Mouse (Mus musculus) erythroblast, embryonic 14.5 days (primary cell): ENCODE measurements around the gene Abcb8. TPM values are rescaled to one million over a fixed set of nuclear protein-coding genes. Genes with fewer than 3 reads are reported as not detected.

Source experiments
- H3K27me3 ChIP-seq: 2 replicates; pipeline ENCODE4 v1.6.1; 2012; ENCODE audit warnings: inconsistent platforms; ENCODE audit not compliant: control insufficient read depth
- H3K36me3 ChIP-seq: 2 replicates; pipeline ENCODE4 v1.6.1; 2012; ENCODE audit warnings: mild to moderate bottlenecking, inconsistent platforms; ENCODE audit not compliant: control insufficient read depth
- H3K4me1 ChIP-seq: 2 replicates; pipeline ENCODE4 v1.6.1; 2012; ENCODE audit warnings: inconsistent platforms; ENCODE audit not compliant: control insufficient read depth
- H3K4me3 ChIP-seq: replicated peaks from 2 replicates; pipeline ENCODE3; 2012; ENCODE audit warnings: moderate library complexity, mild to moderate bottlenecking, inconsistent platforms
- H3K9me3 ChIP-seq: 2 replicates; pipeline ENCODE4 v1.6.1; 2012; ENCODE audit warnings: low read length, inconsistent platforms, mixed read lengths; ENCODE audit not compliant: control insufficient read depth
- GATA1 ChIP-seq: IDR thresholded peaks from 2 replicates; pipeline ENCODE4 v1.6.1; 2012; ENCODE audit warnings: low read length, inconsistent platforms, mixed read lengths
- TAL1 ChIP-seq: IDR thresholded peaks from 3 replicates; pipeline ENCODE4 v1.6.1; 2012; ENCODE audit warnings: low read length, inconsistent platforms, mixed read lengths
- polyA plus RNA-seq: library from polyadenylated mRNA; stranded (reverse); fragments of >175 nt; gene quantifications from 2 replicates; pipeline ENCODE4 v1.2.3, GENCODE M21; 2012

Gene Abcb8
- polyA plus RNA-seq, 1 experiment: 1.7 TPM

DNA sequence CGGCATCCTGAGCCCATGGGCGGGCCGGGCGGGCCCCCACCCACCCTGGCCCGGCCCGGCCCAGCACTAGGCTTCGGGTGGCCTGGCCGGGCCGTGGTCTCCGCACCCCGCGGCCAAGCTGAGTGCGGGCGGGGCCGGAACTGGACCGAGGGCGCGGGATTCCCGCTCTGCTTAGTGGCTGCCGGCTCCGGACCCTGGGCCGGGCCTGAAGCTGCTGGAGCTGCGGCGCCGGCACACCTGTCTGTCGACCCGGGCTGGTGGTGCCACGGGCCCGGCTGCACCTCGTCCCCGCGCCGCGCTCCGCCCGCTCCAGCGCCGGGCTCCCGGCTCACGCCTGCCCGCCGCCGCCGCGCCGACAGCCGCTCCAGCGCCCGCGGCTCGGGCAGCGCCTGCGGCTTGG lies 42.2 kb upstream of the Abcb8 start, which contains the start of gene Kcnh2:
Gene Kcnh2 (minus strand): TSS at position 327 of the 400 bp plus-strand sequence.
- Histone ChIP-seq H3K4me3 (peak within 1 kb of the TSS; percentile 40), H3K27me3 (peaks cover 79% of the 10 kb centered on the region), H3K4me1 (peaks cover 15% of the 10 kb centered on the region), H3K36me3 (no peaks in the 10 kb centered on the region), H3K9me3 (no peaks in the 10 kb centered on the region)
- TF ChIP-seq TAL1 (no peak), GATA1 (no peak)

GRCm38 (mm10) chr5:24351701-24352171 lies 41.7 kb upstream of the Abcb8 start:
- Histone ChIP-seq H3K4me1 (peaks cover 15% of the 10 kb centered on the region), H3K9me3 (no peaks in the 10 kb centered on the region), H3K36me3 (no peaks in the 10 kb centered on the region), H3K27me3 (peaks cover 79% of the 10 kb centered on the region), H3K4me3 (peak overlapping the region; percentile 0)
- no peak for TF ChIP-seq TAL1
- TF ChIP-seq GATA1: no peak

DNA sequence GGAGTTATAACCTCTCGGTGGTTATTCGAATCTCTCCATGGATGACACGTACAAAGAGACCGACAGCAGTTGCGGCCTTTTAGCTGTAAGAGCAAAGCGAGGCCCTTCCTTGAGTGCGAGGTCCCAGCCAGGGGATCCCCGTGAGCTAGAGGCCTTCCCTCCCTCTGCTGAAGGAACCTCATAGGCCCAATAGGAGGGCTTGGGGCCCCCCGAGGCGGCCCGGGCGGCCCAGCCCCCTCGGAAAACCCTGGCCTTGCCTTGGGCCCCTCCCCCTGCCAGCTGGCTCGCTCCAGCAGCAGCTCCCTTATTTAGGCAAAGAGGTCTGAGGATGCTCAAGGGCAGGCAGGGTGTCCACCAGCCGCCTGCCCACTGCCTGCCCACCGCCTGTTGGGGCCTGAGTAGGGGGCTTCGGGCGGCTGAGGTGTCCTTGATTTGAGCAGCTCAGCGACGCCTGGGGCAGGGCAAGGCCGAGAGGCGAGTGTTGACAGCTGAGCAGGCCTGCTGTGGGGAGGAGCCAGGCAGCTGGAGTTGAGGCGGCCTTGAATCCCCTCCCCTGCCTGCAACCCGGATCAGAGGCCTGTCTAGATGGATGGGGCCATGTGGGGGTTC lies 41.1 kb upstream of the Abcb8 start:
- Histone ChIP-seq H3K4me3 (no peak overlapping the region), H3K4me1 (peaks cover 15% of the 10 kb centered on the region), H3K27me3 (peaks cover 79% of the 10 kb centered on the region), H3K9me3 (no peaks in the 10 kb centered on the region), H3K36me3 (no peaks in the 10 kb centered on the region)
- TF ChIP-seq GATA1 (no peak), TAL1 (no peak)

- Histone ChIP-seq H3K9me3 (no peaks in the 10 kb centered on the region), H3K4me1 (peaks cover 9% of the 10 kb centered on the region), H3K4me3 (no peak overlapping the region), H3K36me3 (no peaks in the 10 kb centered on the region), H3K27me3 (peaks cover 69% of the 10 kb centered on the region)
- TF ChIP-seq GATA1 (no peak), TAL1 (no peak)
Observed at GRCm38 (mm10) chr5:24353327-24353726, 40.1 kb upstream of the Abcb8 start.

DNA sequence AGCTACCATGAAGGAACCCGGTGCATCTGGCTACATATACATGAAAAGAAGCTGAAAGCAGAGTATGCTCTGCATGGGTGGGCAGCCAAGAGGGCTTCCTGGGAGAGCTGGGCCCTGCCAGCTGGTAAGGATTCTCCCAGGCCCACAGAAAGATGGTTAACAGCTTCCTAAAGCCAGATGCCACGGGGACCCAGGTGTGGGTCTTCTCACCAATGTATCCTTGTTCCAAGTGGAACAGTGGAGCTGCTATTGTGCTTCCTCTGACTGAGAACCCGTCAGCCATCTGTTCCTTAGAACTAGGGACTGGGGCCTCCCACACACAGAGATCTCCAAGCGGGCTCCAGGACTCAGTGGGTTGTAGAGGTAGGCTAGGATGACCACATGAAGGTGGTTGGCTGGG lies 36.7 kb upstream of the Abcb8 start:
- H3K9me3 ChIP-seq: no peaks in the 10 kb centered on the region

GRCm38 (mm10) chr5:24357461-24357860 lies 36.0 kb upstream of the Abcb8 start:
- Histone ChIP-seq H3K4me3 (no peak overlapping the region), H3K4me1 (no peaks in the 10 kb centered on the region), H3K36me3 (no peaks in the 10 kb centered on the region), H3K9me3 (no peaks in the 10 kb centered on the region), H3K27me3 (peaks cover 28% of the 10 kb centered on the region)
- TF ChIP-seq TAL1 (no peak), GATA1 (no peak)

More for the DNA sequence above, 36.7 kb upstream of the Abcb8 start:
- TF ChIP-seq TAL1 (no peak), GATA1 (no peak)
- Histone ChIP-seq H3K4me3 (no peak overlapping the region), H3K27me3 (peaks cover 35% of the 10 kb centered on the region), H3K4me1 (peaks cover 2% of the 10 kb centered on the region; the same call in 1 of the 2 replicates), H3K36me3 (no peaks in the 10 kb centered on the region)

DNA sequence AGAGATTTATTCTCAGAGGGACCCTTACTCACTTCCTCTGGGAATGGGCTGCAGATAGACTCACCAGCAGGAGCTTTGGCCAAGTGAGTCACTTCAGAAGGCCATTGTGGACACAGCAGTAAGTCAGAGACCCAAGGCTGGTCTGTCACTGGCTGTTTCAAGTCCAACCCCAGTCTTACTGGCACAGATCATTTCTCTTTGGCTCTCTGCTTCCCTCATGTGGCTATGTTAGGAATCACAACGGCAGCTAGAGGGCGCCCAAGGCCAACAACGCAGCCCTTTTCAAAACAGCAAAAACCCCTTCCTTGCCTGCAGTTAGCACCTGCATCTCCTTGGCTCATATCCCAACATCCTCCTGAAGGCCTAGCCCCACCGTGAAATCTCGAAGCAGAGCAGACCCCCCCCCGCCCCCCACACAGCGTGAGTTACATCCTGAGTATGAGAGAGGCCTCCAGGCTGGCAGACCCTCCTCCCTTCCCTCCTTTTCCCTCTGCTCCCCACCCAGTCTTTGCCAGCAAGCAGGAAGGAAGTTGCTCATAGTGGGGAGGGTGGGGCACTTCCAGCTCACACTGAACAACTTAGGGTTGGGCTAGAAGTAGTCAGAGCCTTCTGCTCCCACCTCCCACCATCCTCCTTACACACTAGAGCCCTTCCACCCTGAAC lies 32.5 kb upstream of the Abcb8 start:
- Histone ChIP-seq H3K27me3 (peaks cover 14% of the 10 kb centered on the region), H3K4me1 (no peaks in the 10 kb centered on the region), H3K9me3 (no peaks in the 10 kb centered on the region), H3K4me3 (no peak overlapping the region), H3K36me3 (no peaks in the 10 kb centered on the region)
- TF ChIP-seq GATA1 (no peak), TAL1 (no peak)

DNA sequence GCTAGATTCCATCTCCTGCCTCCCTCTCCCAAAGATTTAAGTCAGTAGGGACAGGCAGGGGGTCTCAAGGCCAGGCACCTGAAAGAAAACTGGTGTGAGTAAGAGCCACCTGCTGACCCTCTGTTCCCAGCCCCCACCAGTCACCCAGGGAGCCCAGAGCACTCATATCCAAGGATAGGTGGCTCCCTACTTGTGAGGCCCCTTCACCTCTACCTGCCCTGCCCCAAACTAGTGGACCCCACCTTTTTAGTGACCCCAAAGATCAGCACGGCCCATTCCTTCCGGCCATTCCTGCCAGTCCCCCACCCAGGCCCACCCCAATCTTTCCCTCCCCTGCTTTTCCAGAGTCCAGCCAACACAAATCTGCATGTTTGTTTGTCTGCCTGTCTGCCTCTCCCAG lies 30.0 kb upstream of the Abcb8 start:
- peaks cover 18% of the 10 kb centered on the region for H3K27me3 ChIP-seq
- TF ChIP-seq GATA1 (no peak), TAL1 (no peak)
- H3K36me3 ChIP-seq: no peaks in the 10 kb centered on the region
- H3K4me3 ChIP-seq: no peak overlapping the region
- no peaks in the 10 kb centered on the region for H3K9me3 ChIP-seq
- H3K4me1 ChIP-seq: no peaks in the 10 kb centered on the region

- Histone ChIP-seq H3K36me3 (no peaks in the 10 kb centered on the region), H3K4me3 (no peak overlapping the region), H3K4me1 (no peaks in the 10 kb centered on the region), H3K9me3 (no peaks in the 10 kb centered on the region), H3K27me3 (peaks cover 18% of the 10 kb centered on the region)
- TF ChIP-seq TAL1 (no peak), GATA1 (no peak)
Observed at GRCm38 (mm10) chr5:24364061-24364460, 29.4 kb upstream of the Abcb8 start.

- H3K9me3 ChIP-seq: no peaks in the 10 kb centered on the region
- peaks cover 18% of the 10 kb centered on the region for H3K27me3 ChIP-seq
- H3K4me3 ChIP-seq: no peak within 1 kb of the TSS
- H3K36me3 ChIP-seq: no peaks in the 10 kb centered on the region
- TF ChIP-seq TAL1 (no peak), GATA1 (no peak)
- no peaks in the 10 kb centered on the region for H3K4me1 ChIP-seq
Observed at GRCm38 (mm10) chr5:24364508-24364907, 29.0 kb upstream of the Abcb8 start, which contains the start of gene Nos3. Nos3 (plus strand) TSS chr5:24364810.
